Mouse (Mus musculus) kidney, embryonic 16.5 days (tissue): ENCODE results near the gene Rybp. TPM values are rescaled to one million over a fixed set of nuclear protein-coding genes. Genes with fewer than 3 reads are reported as not detected.

Experiments
- ATAC-seq: fragments of 200-750 bp; cut with Nextera tagmentation; 2 replicates; pipeline ENCODE4 v1.8.0; 2017; ENCODE audit warnings: moderate TSS enrichment; ENCODE audit not compliant: low FRiP score, low TSS enrichment
- H3K27ac ChIP-seq: fragments of 300-500 bp; sonication (generic); 2 replicates; pipeline ENCODE4 v1.5.1; 2014; ENCODE audit warnings: low read length
- H3K27me3 ChIP-seq: fragments of 300-500 bp; sonication (generic); 2 replicates; pipeline ENCODE4 v1.6.1; 2014; ENCODE audit warnings: low read length, control low read depth, mixed read lengths; ENCODE audit not compliant: insufficient read depth
- H3K36me3 ChIP-seq: fragments of 300-500 bp; sonication (generic); 2 replicates; pipeline ENCODE4 v1.6.1; 2014; ENCODE audit warnings: low read length, control low read depth, mixed read lengths; ENCODE audit not compliant: insufficient read depth
- H3K4me1 ChIP-seq: fragments of 300-500 bp; sonication (generic); 2 replicates; pipeline ENCODE4 v1.6.1; 2014; ENCODE audit warnings: low read length, control low read depth, mixed read lengths; ENCODE audit not compliant: insufficient read depth
- H3K4me2 ChIP-seq: fragments of 300-500 bp; sonication (generic); replicated peaks from 2 replicates; pipeline ENCODE4 v1.6.1; 2014; ENCODE audit warnings: low read depth, low read length
- H3K4me3 ChIP-seq: fragments of 300-500 bp; sonication (generic); 2 replicates; pipeline ENCODE4 v1.5.1; 2014; ENCODE audit warnings: mild to moderate bottlenecking, low read length
- H3K9ac ChIP-seq: fragments of 300-500 bp; sonication (generic); replicated peaks from 2 replicates; pipeline ENCODE4 v1.6.1; 2014; ENCODE audit warnings: low read length
- H3K9me3 ChIP-seq: fragments of 300-500 bp; sonication (generic); 2 replicates; pipeline ENCODE4 v1.6.1; 2016; ENCODE audit warnings: low read length, control low read depth
- WGBS: fragments of 180-500 bp; shearing (Covaris S2); extraction: QIAGEN DNeasy Blood & Tissue Kit; methylation state at CpG from one replicate; pipeline ENCODE4 v1.1.7; 2014; 5-methylcytosine and 5-hydroxymethylcytosine counted together
- polyA plus RNA-seq: library from polyadenylated mRNA; unstranded; fragments of >200 nt; fragmentation: Nextera tagmentation; extraction: Ambion mirVana; gene quantifications from 2 replicates; pipeline ENCODE4 v1.2.1, GENCODE M21; 2015

Gene Rybp
- polyA plus RNA-seq, 1 experiment from 2014 or later = 18.0 TPM

DNA sequence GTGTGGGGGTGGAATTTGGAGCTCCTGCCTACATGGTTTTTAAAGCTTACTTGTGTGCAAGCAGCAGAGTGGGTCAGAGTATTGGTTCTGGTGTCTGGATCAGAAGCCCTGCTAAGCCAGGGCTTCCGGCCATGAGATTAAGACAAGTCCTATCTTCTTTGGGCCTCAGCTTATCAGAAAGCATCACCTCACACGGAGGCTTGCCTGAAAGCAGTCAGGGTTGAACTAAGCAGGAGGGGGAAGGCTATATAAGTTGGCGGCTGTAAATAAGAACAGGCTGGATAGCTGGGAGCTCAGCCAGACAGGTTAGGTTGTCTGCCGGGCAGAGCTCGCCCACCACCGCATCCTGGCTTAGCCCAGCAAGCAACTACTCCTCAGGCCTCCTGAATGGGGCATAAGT is 99.5 kb downstream of the Rybp start:
- Histone ChIP-seq H3K9ac (no peak overlapping the region), H3K4me1 (peaks cover 14% of the 10 kb centered on the region), H3K9me3 (no peaks in the 10 kb centered on the region), H3K36me3 (no peaks in the 10 kb centered on the region), H3K4me2 (no peak overlapping the region), H3K27ac (no peak overlapping the region), H3K27me3 (0 out of 2 replicates have a peak, but pooled peaks cover 2% of the 10 kb centered on the region), H3K4me3 (no peak overlapping the region)
- ATAC-seq = no peak
- 60% methylated on average over 6 of the region's 6 CpGs for WGBS

DNA sequence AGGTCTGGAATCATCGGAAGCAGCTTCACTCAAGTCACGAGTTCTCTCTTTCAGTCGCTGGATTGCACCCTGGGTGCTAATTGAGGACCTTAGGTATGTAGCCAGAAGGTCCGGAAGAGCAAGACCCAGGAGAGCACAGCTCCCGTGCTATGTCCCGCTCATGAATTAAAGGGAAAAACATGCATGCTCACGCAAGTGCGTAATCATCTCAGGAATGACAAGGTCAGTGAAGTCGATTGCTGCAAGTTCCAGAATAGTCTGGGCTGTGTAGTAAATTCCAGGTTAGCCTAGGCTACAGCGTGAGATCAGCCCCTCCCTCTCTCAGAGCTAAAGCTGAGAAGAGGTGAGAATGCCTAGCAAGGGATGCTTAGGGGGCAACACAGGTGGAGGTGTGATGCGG is 100.5 kb downstream of the Rybp start:
- Histone ChIP-seq H3K4me1 (peaks cover 12% of the 10 kb centered on the region; the same call in 1 of the 2 replicates), H3K4me2 (no peak overlapping the region), H3K9ac (no peak overlapping the region), H3K27me3 (0 out of 2 replicates have a peak, but pooled peaks cover 2% of the 10 kb centered on the region), H3K27ac (no peak overlapping the region), H3K9me3 (no peaks in the 10 kb centered on the region), H3K36me3 (no peaks in the 10 kb centered on the region), H3K4me3 (no peak overlapping the region)
- WGBS = 67% methylated on average over 11 of the region's 11 CpGs
- ATAC-seq = no peak

DNA sequence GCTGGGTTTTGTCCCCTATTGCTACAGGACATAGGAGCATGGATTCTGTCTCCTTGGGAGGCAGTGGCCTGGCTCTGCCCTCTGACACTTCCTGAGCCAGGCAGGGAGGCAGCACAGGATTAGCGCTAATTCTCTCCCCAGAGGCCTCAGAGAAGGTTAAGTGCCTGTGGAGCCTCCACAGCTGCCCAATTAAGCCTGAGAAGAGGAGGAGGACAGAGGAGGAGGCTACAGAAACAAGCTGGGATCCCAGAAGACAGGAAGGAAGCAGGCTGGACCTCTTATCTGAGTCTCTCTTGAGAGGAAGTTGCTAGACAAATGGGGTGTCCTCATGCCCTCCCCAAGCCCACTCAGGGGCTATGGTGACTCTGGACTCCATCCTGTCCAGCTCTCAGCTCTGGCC is 101.8 kb downstream of the Rybp start:
- H3K27ac ChIP-seq = no peak overlapping the region
- H3K4me2 ChIP-seq = no peak overlapping the region
- H3K9ac ChIP-seq = no peak overlapping the region
- ATAC-seq = no peak
- H3K27me3 ChIP-seq = 0 out of 2 replicates have a peak, but pooled peaks cover 2% of the 10 kb centered on the region
- H3K4me1 ChIP-seq = peaks cover 12% of the 10 kb centered on the region; the same call in 1 of the 2 replicates
- WGBS = 14% methylated on average over 1 of the region's 1 CpGs
- no peaks in the 10 kb centered on the region for H3K36me3 ChIP-seq
- no peak overlapping the region for H3K4me3 ChIP-seq
- H3K9me3 ChIP-seq = no peaks in the 10 kb centered on the region

DNA sequence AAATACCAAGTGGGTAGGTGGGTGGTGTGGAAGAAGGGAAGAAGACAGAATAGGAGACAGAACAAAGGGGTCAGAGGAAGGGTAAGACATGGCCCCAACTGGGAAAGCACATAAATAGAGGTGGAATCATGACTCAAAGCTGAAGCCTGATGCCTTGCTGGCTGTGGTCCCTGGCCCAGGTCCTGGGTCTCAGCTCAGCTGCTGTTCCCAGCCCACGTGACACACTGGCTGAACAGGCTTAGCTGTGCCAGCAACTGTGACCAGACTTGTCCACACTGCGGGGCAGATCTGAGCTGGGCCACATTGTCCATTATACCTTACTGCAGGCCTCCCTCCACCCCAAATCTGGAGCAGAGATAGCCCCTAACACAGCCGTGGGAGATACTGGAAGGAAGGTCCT is 103.9 kb downstream of the Rybp start:
- H3K9me3 ChIP-seq = no peaks in the 10 kb centered on the region
- H3K27me3 ChIP-seq = 0 out of 2 replicates have a peak, but pooled peaks cover 2% of the 10 kb centered on the region
- H3K4me3 ChIP-seq = no peak overlapping the region
- peaks cover 7% of the 10 kb centered on the region; the same call in 1 of the 2 replicates for H3K4me1 ChIP-seq
- no peak for ATAC-seq
- H3K9ac ChIP-seq = no peak overlapping the region
- H3K4me2 ChIP-seq = no peak overlapping the region
- no peak overlapping the region for H3K27ac ChIP-seq
- H3K36me3 ChIP-seq = no peaks in the 10 kb centered on the region
- 98% methylated on average over 3 of the region's 3 CpGs for WGBS

DNA sequence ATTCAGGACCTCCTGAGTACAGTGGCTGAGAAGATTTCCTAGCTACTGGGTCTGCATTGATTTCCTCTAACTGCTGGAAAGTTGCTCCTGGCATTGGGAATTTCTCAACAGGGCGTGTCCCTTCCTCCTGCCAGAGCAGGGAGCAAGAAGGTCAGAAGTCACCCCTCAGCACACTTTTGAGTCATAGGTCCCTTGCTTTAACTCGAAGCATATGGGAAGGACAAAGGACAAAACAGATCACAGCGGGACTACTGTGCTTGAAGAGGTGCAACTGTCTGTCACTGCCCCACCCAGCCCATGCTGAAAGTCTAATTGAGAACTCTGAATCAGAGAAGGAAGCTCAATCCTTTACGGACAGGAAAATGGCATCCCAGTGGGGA is 106.4 kb downstream of the Rybp start:
- Histone ChIP-seq H3K4me1 (peaks cover 7% of the 10 kb centered on the region; the same call in 1 of the 2 replicates), H3K9ac (no peak overlapping the region), H3K4me2 (no peak overlapping the region), H3K36me3 (no peaks in the 10 kb centered on the region), H3K4me3 (no peak overlapping the region), H3K27me3 (no peaks in the 10 kb centered on the region), H3K27ac (no peak overlapping the region), H3K9me3 (no peaks in the 10 kb centered on the region)
- ATAC-seq = no peak
- 63% methylated on average over 4 of the region's 4 CpGs for WGBS

DNA sequence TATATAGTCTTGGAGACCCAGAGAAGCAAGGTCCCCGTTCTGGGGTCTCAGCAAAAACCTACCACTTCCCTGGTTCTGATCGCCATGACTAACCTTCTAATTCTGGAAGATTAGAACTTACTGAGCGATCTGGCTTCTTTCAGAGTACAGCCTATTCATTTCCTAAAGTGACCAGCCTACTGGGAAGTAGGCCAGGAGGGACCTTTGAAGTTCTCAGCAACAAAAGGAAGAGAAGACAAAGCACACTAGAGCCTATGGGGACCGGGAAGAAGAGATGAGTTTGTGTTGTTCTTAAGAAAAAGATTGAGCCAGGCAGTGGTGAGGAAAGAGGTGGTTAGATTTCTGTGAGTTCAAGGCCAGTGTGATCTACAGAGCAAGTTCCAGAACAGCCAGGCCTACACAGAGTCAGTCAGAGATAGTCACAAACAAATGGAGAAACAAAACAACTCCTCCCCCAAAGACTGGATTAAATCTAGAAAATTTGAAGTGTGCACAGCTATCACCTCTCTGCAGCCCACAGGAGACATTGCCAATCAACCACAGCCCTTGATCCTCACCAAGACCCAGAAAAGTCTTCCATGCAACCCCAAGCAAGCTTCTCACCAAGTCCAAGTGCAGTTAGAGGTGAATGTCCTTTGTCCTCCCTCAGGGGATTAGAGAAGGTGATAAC is 106.9 kb downstream of the Rybp start:
- Histone ChIP-seq H3K4me2 (no peak overlapping the region), H3K4me3 (no peak overlapping the region), H3K9me3 (no peaks in the 10 kb centered on the region), H3K9ac (no peak overlapping the region), H3K27ac (no peak overlapping the region), H3K36me3 (no peaks in the 10 kb centered on the region), H3K4me1 (peaks cover 2% of the 10 kb centered on the region; the same call in 1 of the 2 replicates), H3K27me3 (no peaks in the 10 kb centered on the region)
- 83% methylated on average over 4 of the region's 4 CpGs for WGBS
- no peak for ATAC-seq

DNA sequence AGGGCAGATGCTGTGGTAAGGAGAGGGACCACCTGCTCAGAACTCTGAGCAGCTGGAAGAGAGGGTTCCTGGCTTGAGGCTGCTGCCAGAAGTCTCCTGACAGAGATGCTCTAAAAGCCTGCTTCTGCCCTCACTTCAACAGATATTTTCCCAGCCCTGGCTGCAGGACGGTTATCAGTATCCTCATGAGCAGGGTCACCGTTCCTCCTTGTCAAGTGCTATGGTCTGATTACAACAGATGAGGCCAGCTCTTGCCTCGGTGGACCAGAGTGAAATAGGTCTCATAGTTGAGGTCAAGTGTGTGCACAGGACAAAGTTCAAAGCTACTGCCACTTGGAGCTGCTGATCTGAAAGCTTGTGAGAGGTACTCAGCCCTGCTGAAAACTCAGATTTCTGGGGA is 108.5 kb downstream of the Rybp start:
- H3K9me3 ChIP-seq = no peaks in the 10 kb centered on the region

More for the DNA sequence above, 108.5 kb downstream of the Rybp start:
- Histone ChIP-seq H3K9ac (no peak overlapping the region), H3K27me3 (no peaks in the 10 kb centered on the region), H3K27ac (no peak overlapping the region), H3K36me3 (no peaks in the 10 kb centered on the region), H3K4me3 (no peak overlapping the region), H3K4me2 (no peak overlapping the region), H3K4me1 (no peaks in the 10 kb centered on the region)
- no peak for ATAC-seq
- 64% methylated on average over 3 of the region's 3 CpGs for WGBS
